Comparison of ENCODE assay signal across 15 mouse cellular contexts in genomic region chr9:33220981-33221380, GRCm38 (mm10).
DNase-seq lines count a peak whose midpoint lies in the region.
"Had no signal": no experiment of that assay in that cellular context is flagged by ENCODE, and none has a peak within 500 bp of the region (broad histone marks: within the 10 kb centered on the region; RNA-seq: fewer than 3 reads in every experiment).

No protein-coding gene starts in this region.

- intact Hi-C loops in left cerebral cortex, postnatal 25 days (cut with DNase I) = no loop called here

- DNase-seq in layer of hippocampus, adult 11-12 months (ENCODE audit: low spot score) = peak; percentile 3
- DNase-seq in layer of hippocampus, postnatal 14 days (ENCODE audit: low spot score in 2 of 2) = no peak
- peak; percentile 20 to 54 for DNase-seq in left cerebral cortex, postnatal 25 days (ENCODE audit: low spot score in 2 of 2)
- DNase-seq in left cerebral cortex, adult 11 months (ENCODE audit: low spot score) = no peak
- DNase-seq in right cerebral cortex, adult 2 months (ENCODE audit: low spot score in 2 of 2) = peak; percentile 13 to 16
- no peak for DNase-seq in right cerebral cortex, postnatal 4 days
- peak; percentile 26 for DNase-seq in telencephalon, adult 2 months (ENCODE audit: low read depth, low spot score)
- DNase-seq in Muller cell, postnatal 12 days (ENCODE audit: inconsistent ontology term) = no peak
- DNase-seq: adrenal gland, postnatal 10 days; cerebellum, adult 11-12 months; cerebellum, adult 9-10 months; cerebellum, postnatal 25 days; gastrocnemius, adult 2 months; gastrocnemius, postnatal 25 days; heart, postnatal 36 days had no signal

Comparison
In these comparisons a context has a peak if more than half of its experiments do, and no peak if none do; other contexts are left out.
1. DNase-seq: peak in layer of hippocampus, adult 11-12 months (single experiment), left cerebral cortex, postnatal 25 days (2 of 2), right cerebral cortex, adult 2 months (2 of 2) and telencephalon, adult 2 months (single experiment); none in layer of hippocampus, postnatal 14 days (0 of 2), left cerebral cortex, adult 11 months (single experiment), right cerebral cortex, postnatal 4 days (single experiment) and Muller cell, postnatal 12 days (single experiment).